Mouse (Mus musculus): ENCODE measurements at regions not wholly inside any gene's neighbourhood (a gene's known extent, or its start where the extent isn't known, plus 50 kb on each side); places are given as distances from the start of the nearest gene placed in this dataset.
A peak's percentile ranks its signal among the peaks of the same experiment; 100 is the strongest.

DNA sequence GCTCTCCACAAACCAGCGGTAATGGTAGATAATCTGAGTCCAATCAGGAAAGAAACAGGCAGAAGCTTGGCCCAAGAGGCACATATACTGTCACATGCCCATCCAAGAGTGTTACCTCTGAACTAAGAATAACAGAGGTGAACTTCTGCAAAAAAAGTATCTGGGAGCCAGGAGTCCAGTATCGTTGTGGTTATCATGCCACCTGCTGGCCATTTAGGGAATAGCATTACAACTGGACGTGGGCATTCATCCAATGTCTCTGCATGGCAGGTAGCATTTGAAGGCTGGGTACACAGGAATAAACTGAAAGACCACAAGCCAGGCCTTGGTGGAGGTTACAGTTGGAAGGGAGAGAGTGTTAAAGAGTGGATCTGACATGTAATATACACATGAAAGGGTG lies 70.9 kb upstream of the Thy1 start:
- TF ChIP-seq CTCF (IDR thresholded peaks at IDR 0.05; ENCODE audit: extremely low read depth, insufficient read depth, insufficient read length, insufficient replicate concordance) (peak; percentile 44; the same call in 1 of the 2 replicates), POLR2A (IDR thresholded peaks at IDR 0.05; ENCODE audit: low read depth, low read length) (no peak)

Data from spleen, adult 2 months (tissue).